Mouse (Mus musculus) brain, embryonic 14.5 days (tissue): ENCODE results near the gene Megf11. TPM values are rescaled to one million over a fixed set of nuclear protein-coding genes. Genes with fewer than 3 reads are reported as not detected.

Source experiments
- DNase-seq: peaks from one replicate; pipeline ENCODE4 v3.0.0-alpha.2; 2011; ENCODE audit warnings: low read depth
- CTCF ChIP-seq: fragments of 200-500 bp; IDR thresholded peaks from 2 replicates; pipeline ENCODE4 v1.5.1; 2012; ENCODE audit warnings: inconsistent platforms, mild to moderate bottlenecking, moderate library complexity, borderline replicate concordance; ENCODE audit not compliant: insufficient read depth, insufficient read length; ENCODE audit errors: extremely low read depth
- POLR2A ChIP-seq: fragments of 200-500 bp; IDR thresholded peaks from 2 replicates; pipeline ENCODE4 v1.6.1; 2012; ENCODE audit warnings: mild to moderate bottlenecking, inconsistent platforms, borderline replicate concordance; ENCODE audit not compliant: poor library complexity, insufficient read depth, insufficient read length, severe bottlenecking; ENCODE audit errors: extremely low read depth
- polyA plus RNA-seq: library from polyadenylated mRNA; depleted of rRNA; stranded (reverse); fragments of >200 nt; gene quantifications from 2 replicates; pipeline ENCODE4 v1.2.3, GENCODE M21; 2012

Megf11 gene
- polyA plus RNA-seq, 1 experiment, result 16.5 TPM

- no peak for TF ChIP-seq POLR2A
- TF ChIP-seq CTCF, result no peak
- no peak for DNase-seq
Measured at GRCm38 (mm10) chr9:64355627-64356026, 29.8 kb upstream of the Megf11 start.

GRCm38 (mm10) chr9:64361231-64361950, 24.0 kb upstream of the Megf11 start:
- DNase-seq, result no peak
- TF ChIP-seq POLR2A, result no peak
- no peak for TF ChIP-seq CTCF

- DNase-seq, result no peak
- TF ChIP-seq POLR2A, result no peak
- no peak for TF ChIP-seq CTCF
Measured at GRCm38 (mm10) chr9:64369871-64370270, 15.6 kb upstream of the Megf11 start.

GRCm38 (mm10) chr9:64371305-64371819, 14.1 kb upstream of the Megf11 start:
- TF ChIP-seq CTCF, result no peak
- no peak for TF ChIP-seq POLR2A
- no peak for DNase-seq

- no peak for DNase-seq
- TF ChIP-seq POLR2A (no peak), CTCF (no peak)
Measured at GRCm38 (mm10) chr9:64376380-64376779, 9.0 kb upstream of the Megf11 start.

- peak; percentile 86 for DNase-seq
- TF ChIP-seq POLR2A, result no peak
- TF ChIP-seq CTCF, result no peak
Measured at GRCm38 (mm10) chr9:64383021-64383788, 2.2 kb upstream of the Megf11 start.

- peak; percentile 25 for DNase-seq
- TF ChIP-seq POLR2A (no peak), CTCF (no peak)
Measured at GRCm38 (mm10) chr9:64386466-64387211, 1.2 kb downstream of the Megf11 start.

GRCm38 (mm10) chr9:64389576-64390292, 4.3 kb downstream of the Megf11 start:
- DNase-seq, result no peak
- TF ChIP-seq CTCF (no peak), POLR2A (no peak)

GRCm38 (mm10) chr9:64393914-64394596, 8.6 kb downstream of the Megf11 start:
- DNase-seq, result peak; percentile 85
- no peak for TF ChIP-seq POLR2A
- TF ChIP-seq CTCF, result peak; percentile 89

- no peak for TF ChIP-seq POLR2A
- TF ChIP-seq CTCF, result no peak
- no peak for DNase-seq
Measured at GRCm38 (mm10) chr9:64395238-64395920, 10.0 kb downstream of the Megf11 start.

- DNase-seq, result peak; percentile 85
- TF ChIP-seq POLR2A, result no peak
- peak; percentile 65; the same call in 1 of the 2 replicates for TF ChIP-seq CTCF
Measured at GRCm38 (mm10) chr9:64397108-64397507, 11.7 kb downstream of the Megf11 start.

- DNase-seq, result peak; percentile 30
- TF ChIP-seq CTCF, result no peak
- no peak for TF ChIP-seq POLR2A
Measured at GRCm38 (mm10) chr9:64399121-64399520, 13.7 kb downstream of the Megf11 start.

- DNase-seq, result no peak
- TF ChIP-seq CTCF (no peak), POLR2A (no peak)
Measured at GRCm38 (mm10) chr9:64402141-64402540, 16.7 kb downstream of the Megf11 start.
